Mouse (Mus musculus): ENCODE measurements around the gene Cry2. TPM values are rescaled to one million over a fixed set of nuclear protein-coding genes. Genes with fewer than 3 reads are reported as not detected.
A peak's percentile ranks its signal among the peaks of the same experiment; 100 is the strongest.

Gene Cry2
- polyA plus RNA-seq, 1 experiment from 2014 or later, result 29.8 TPM

DNA sequence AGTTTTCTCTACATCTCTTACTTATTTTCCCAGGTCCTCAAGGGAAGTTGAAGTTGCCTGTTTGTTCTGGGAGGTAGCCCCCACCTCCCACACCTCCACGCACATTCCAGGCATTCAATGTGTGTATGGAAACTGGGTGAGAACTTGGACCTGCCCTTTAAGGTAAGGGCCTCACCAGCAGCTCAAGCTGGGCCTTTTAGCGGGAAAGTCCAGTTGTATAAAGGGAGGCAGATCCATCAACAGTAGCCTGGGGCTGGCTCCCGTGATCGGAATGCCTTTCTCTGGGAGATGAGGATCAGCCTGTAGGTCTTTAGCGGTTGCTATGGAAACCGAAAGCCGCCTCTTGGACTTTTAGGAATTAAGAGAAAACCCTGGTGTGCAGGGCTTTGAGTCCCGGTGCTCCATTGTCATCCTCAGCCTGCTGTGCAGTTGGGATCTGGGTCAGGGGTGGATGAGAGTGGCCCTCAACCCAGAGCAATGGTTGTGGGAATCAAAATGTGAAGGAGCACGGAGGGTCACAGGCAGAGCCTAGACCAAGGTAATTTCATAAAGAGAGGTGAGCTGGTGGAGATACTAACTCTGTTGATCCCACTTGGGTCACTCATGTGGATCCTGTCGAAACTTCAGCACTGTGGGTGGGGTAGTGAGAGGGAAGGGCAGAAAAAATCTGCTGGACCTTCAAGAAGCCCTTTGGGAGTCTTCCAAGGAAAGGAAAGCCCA lies 61.7 kb downstream of the Cry2 start:
- H3K4me2 ChIP-seq (ENCODE audit: low read depth, low read length), result peak overlapping the region; percentile 56
- H3K4me1 ChIP-seq (replicated peaks; ENCODE audit: control insufficient read depth, insufficient read depth, low read length), result peaks cover 27% of the 10 kb centered on the region
- WGBS, result 27% methylated on average over 10 of the region's 10 CpGs
- H3K4me3 ChIP-seq (ENCODE audit: low read length), result peak overlapping the region; percentile 45; the same call in 1 of the 2 replicates
- peak overlapping the region; percentile 97 for H3K27ac ChIP-seq (ENCODE audit: low read length)
- peaks cover 23% of the 10 kb centered on the region for H3K27me3 ChIP-seq (ENCODE audit: control insufficient read depth, insufficient read depth, low read depth, low read length)
- no peaks in the 10 kb centered on the region for H3K9me3 ChIP-seq (ENCODE audit: control insufficient read depth, low read length)
- H3K9ac ChIP-seq (ENCODE audit: low read length), result peak overlapping the region; percentile 41; the same call in 1 of the 2 replicates
- ATAC-seq (ENCODE audit: low read depth), result 0 out of 2 replicates have a peak, but pooled peaks have one; percentile 2
- no peaks in the 10 kb centered on the region for H3K36me3 ChIP-seq (ENCODE audit: control insufficient read depth, insufficient read depth, low read length)

DNA sequence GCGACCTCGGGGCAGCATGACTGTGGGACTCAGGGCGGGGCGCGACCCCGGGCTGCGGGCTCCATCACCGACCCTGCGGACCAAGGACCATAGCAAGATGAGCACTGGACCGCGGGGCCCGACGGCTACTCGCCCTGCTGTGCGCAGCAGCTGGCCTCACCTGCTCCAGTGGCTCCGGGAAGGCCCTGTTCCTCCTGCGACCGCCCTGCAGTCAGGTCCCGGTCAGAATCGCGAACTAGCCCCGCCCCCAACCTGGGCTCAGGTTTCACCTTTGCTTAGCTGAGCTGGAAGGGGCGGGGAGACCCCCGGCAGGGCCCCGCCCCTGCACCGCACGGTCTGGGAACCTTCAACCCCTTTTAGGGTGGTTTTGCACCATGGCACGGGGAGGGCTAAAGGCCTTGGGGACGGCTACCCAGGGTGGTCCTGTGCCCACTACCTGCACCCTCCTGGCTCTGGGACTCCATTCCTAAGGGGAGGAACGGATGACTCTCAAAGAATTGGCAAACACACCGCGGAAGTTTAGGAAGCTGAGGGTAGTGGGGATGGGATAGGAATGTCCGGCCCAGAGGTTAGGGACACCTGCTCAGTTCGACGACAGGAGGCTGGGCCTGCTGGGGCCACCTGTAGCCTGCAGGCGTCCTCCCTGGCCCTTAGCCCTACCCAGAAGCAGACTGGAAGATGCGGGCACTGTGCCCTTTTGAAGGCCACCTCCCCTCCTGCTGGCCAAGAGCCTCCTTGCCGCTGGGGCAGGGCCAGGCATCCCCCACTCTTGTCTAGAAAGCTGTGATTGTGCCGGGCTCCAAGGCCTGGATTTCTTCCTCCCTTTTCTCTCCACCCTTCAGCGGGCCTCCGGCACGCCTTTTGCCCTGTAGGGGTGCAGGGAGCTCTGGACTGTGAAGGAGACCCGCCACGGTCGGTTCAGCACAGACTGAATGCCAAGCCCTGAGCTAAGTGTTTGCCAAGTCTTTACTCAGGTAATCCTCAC lies 62.7 kb downstream of the Cry2 start:
- ATAC-seq (ENCODE audit: low read depth), result peak; percentile 36
- Histone ChIP-seq H3K27ac (ENCODE audit: low read length) (peak overlapping the region; percentile 97), H3K9me3 (ENCODE audit: control insufficient read depth, low read length) (no peaks in the 10 kb centered on the region), H3K4me2 (ENCODE audit: low read depth, low read length) (peak overlapping the region; percentile 56), H3K9ac (ENCODE audit: low read length) (peak overlapping the region; percentile 60), H3K4me1 (replicated peaks; ENCODE audit: control insufficient read depth, insufficient read depth, low read length) (peaks cover 26% of the 10 kb centered on the region), H3K36me3 (ENCODE audit: control insufficient read depth, insufficient read depth, low read length) (no peaks in the 10 kb centered on the region), H3K27me3 (ENCODE audit: control insufficient read depth, insufficient read depth, low read depth, low read length) (peaks cover 23% of the 10 kb centered on the region), H3K4me3 (ENCODE audit: low read length) (peak overlapping the region; percentile 45)
- 3% methylated on average over 41 of the region's 45 CpGs for WGBS

DNA sequence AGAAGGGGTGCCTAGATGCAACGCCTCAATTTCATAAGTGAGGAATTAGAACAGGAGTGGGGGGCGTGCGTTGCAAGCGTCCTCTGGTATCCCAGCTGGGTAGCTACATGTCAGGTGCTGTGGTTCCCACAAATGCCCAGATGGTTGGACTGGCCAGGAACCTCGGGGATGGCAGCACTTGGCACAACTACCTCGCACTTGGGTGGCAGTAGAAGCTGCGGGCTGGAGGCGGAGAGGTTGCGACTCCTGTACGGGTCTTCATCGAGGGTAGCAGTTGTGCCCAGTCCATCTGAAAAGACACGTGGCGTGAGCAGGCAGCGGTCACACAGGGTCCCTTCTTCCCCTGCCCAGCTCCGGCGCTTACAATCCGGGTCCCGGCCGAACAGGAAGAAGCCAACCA lies 63.5 kb downstream of the Cry2 start:
- Histone ChIP-seq H3K4me1 (replicated peaks; ENCODE audit: control insufficient read depth, insufficient read depth, low read length) (peaks cover 21% of the 10 kb centered on the region), H3K27me3 (ENCODE audit: control insufficient read depth, insufficient read depth, low read depth, low read length) (peaks cover 23% of the 10 kb centered on the region), H3K4me2 (ENCODE audit: low read depth, low read length) (peak overlapping the region; percentile 56), H3K9me3 (ENCODE audit: control insufficient read depth, low read length) (no peaks in the 10 kb centered on the region), H3K4me3 (ENCODE audit: low read length) (peak overlapping the region; percentile 45), H3K36me3 (ENCODE audit: control insufficient read depth, insufficient read depth, low read length) (no peaks in the 10 kb centered on the region), H3K27ac (ENCODE audit: low read length) (peak overlapping the region; percentile 61; the same call in 1 of the 2 replicates), H3K9ac (ENCODE audit: low read length) (peak overlapping the region; percentile 60)
- ATAC-seq (ENCODE audit: low read depth), result no peak
- WGBS, result 8% methylated on average over 19 of the region's 19 CpGs

DNA sequence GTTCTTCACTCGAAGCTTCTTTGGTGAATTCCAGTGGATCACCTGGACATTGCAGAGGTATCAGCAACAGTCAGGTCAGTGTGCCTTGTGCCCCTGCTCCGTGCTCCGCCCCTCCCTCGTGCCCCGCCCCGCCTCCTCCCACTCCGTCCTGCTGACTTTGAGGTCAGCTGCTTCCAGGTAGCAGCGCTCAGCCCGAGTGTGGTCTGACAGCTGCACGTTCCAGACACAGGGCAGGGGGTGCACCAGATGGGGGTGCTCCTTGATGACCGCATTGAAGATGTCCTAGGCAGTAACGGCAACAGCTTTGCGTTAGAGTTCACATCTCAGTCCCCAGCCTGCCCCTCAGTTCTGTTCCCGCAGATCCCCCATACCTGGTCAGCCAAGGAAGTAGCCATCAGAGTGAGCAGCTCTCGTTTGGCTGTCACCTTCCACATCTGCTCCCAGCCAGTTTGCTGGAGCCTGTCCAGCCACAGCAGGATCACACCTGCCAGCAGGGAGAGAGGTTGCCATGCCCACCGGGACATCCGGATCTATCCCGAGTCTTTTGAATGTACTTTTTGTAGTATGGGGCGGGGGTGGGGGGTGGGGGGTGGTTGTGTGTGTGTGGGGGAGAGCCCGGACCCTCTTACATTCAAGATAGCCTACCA lies 66.3 kb downstream of the Cry2 start:
- Histone ChIP-seq H3K27me3 (ENCODE audit: control insufficient read depth, insufficient read depth, low read depth, low read length) (peaks cover 23% of the 10 kb centered on the region), H3K9ac (ENCODE audit: low read length) (no peak overlapping the region), H3K27ac (ENCODE audit: low read length) (no peak overlapping the region), H3K9me3 (ENCODE audit: control insufficient read depth, low read length) (no peaks in the 10 kb centered on the region), H3K36me3 (ENCODE audit: control insufficient read depth, insufficient read depth, low read length) (peaks cover 3% of the 10 kb centered on the region), H3K4me1 (replicated peaks; ENCODE audit: control insufficient read depth, insufficient read depth, low read length) (peaks cover 11% of the 10 kb centered on the region), H3K4me3 (ENCODE audit: low read length) (no peak overlapping the region), H3K4me2 (ENCODE audit: low read depth, low read length) (no peak overlapping the region)
- ATAC-seq (ENCODE audit: low read depth), result no peak
- WGBS, result 23% methylated on average over 20 of the region's 20 CpGs

DNA sequence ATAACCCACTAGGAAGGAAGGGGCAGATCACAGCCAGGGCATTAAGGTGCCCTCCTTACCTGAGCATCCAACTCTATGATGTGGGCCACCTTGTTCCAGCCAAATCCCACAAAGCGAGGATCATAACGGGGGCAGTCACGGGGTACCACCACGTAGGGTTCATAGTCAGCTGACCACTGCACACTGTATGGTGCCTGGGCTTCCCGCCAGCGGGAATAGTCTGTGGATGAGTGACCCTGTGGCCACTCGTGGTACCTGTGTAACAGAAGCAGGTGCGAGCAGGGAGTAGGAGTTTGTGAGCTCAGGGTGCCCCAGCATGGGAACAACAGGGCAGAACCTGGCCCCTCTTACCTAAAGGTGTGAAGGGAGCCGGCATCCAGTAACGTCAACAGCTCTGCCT lies 68.3 kb downstream of the Cry2 start:
- H3K36me3 ChIP-seq (ENCODE audit: control insufficient read depth, insufficient read depth, low read length), result peaks cover 3% of the 10 kb centered on the region
- peaks cover 7% of the 10 kb centered on the region; the same call in 1 of the 2 replicates for H3K4me1 ChIP-seq (replicated peaks; ENCODE audit: control insufficient read depth, insufficient read depth, low read length)
- ATAC-seq (ENCODE audit: low read depth), result no peak
- no peak overlapping the region for H3K9ac ChIP-seq (ENCODE audit: low read length)
- WGBS, result 88% methylated on average over 10 of the region's 10 CpGs
- H3K4me3 ChIP-seq (ENCODE audit: low read length), result no peak overlapping the region
- H3K27ac ChIP-seq (ENCODE audit: low read length), result no peak overlapping the region
- H3K27me3 ChIP-seq (ENCODE audit: control insufficient read depth, insufficient read depth, low read depth, low read length), result peaks cover 12% of the 10 kb centered on the region
- no peaks in the 10 kb centered on the region for H3K9me3 ChIP-seq (ENCODE audit: control insufficient read depth, low read length)
- H3K4me2 ChIP-seq (ENCODE audit: low read depth, low read length), result no peak overlapping the region

DNA sequence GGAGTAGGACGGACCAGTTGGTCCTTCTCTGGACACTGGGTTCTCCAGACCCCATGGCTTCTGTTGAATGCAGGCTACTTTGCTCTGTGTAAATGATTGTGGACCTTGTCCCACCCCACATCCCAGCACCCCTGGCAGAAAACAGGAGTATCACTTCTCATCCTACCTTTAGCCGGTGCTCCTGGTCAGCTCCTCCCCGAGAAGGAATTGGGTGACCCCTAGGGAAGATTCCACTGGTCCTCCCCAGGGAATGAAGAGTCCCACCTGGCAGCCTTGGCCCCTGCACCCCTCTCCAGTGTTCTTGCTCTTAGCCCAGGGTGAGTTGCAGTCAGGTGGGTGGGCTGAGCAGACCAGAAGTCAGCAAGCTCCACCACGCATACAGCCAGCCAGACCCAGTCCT lies 69.8 kb downstream of the Cry2 start:
- no peak overlapping the region for H3K4me3 ChIP-seq (ENCODE audit: low read length)
- 83% methylated on average over 4 of the region's 4 CpGs for WGBS
- no peak for ATAC-seq (ENCODE audit: low read depth)
- no peak overlapping the region for H3K27ac ChIP-seq (ENCODE audit: low read length)
- peaks cover 10% of the 10 kb centered on the region for H3K36me3 ChIP-seq (ENCODE audit: control insufficient read depth, insufficient read depth, low read length)
- H3K4me1 ChIP-seq (replicated peaks; ENCODE audit: control insufficient read depth, insufficient read depth, low read length), result 0 out of 2 replicates have a peak, but pooled peaks cover under 1% of the 10 kb centered on the region
- H3K9ac ChIP-seq (ENCODE audit: low read length), result no peak overlapping the region
- no peak overlapping the region for H3K4me2 ChIP-seq (ENCODE audit: low read depth, low read length)
- H3K9me3 ChIP-seq (ENCODE audit: control insufficient read depth, low read length), result no peaks in the 10 kb centered on the region
- H3K27me3 ChIP-seq (ENCODE audit: control insufficient read depth, insufficient read depth, low read depth, low read length), result peaks cover under 1% of the 10 kb centered on the region; the same call in 1 of the 2 replicates

DNA sequence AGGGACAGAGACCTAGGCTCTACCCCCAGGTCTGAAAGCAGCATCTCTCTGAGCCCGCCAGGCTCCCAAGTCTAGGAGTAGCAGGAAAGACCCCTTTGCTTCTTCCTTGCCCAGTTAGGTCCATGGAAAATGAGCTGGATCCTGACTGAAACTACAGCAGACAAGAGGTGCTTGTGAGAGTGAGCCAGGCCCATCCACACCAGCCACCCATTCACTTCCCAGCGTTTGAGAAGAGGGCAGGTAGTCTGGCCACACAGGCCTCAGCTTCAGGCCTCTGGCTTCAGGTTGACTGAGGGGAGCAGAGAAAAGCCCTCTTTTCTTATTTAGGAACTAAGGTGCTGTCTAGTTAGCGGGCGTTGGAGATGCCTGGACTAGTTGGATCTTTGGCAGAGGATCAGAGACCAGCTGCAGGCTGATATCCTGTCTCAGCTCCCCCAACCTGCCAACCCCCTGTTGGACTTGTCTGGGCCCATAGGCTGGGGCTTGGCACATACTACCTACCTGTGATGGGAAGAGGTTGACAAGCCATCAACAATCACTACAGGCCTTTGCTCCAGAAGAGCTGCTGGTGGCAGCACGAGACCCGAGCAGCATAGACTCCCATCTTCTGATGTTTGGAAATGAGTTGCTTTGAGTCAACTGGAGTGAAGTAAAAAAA lies 71.1 kb downstream of the Cry2 start:
- H3K9me3 ChIP-seq (ENCODE audit: control insufficient read depth, low read length), result no peaks in the 10 kb centered on the region
- WGBS, result 88% methylated on average over 6 of the region's 6 CpGs
- H3K27me3 ChIP-seq (ENCODE audit: control insufficient read depth, insufficient read depth, low read depth, low read length), result no peaks in the 10 kb centered on the region
- no peak overlapping the region for H3K27ac ChIP-seq (ENCODE audit: low read length)
- no peak overlapping the region for H3K4me3 ChIP-seq (ENCODE audit: low read length)
- peaks cover 21% of the 10 kb centered on the region for H3K36me3 ChIP-seq (ENCODE audit: control insufficient read depth, insufficient read depth, low read length)
- ATAC-seq (ENCODE audit: low read depth), result no peak
- H3K4me2 ChIP-seq (ENCODE audit: low read depth, low read length), result no peak overlapping the region
- H3K9ac ChIP-seq (ENCODE audit: low read length), result no peak overlapping the region
- no peaks in the 10 kb centered on the region for H3K4me1 ChIP-seq (replicated peaks; ENCODE audit: control insufficient read depth, insufficient read depth, low read length)

DNA sequence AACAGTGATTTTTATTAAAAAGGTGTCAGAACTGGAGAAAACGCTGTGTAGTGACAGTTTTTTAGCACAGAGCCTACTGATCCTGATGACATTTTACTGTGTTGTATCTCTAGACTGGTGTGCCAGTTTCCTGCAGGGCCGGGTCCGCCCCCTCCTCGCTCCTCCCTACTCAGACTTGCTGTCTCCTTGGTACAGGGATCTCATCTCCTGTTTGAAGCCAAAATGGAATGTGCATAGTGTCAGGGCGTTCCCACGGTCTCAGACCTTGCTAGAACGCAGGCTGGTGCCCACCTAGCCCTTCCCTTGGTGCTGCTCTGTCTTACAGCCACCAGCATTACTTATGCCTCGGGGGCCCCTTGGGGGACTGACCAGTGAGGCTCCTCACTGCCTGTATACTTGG lies 72.0 kb downstream of the Cry2 start:
- Histone ChIP-seq H3K9me3 (ENCODE audit: control insufficient read depth, low read length) (no peaks in the 10 kb centered on the region), H3K9ac (ENCODE audit: low read length) (no peak overlapping the region), H3K27me3 (ENCODE audit: control insufficient read depth, insufficient read depth, low read depth, low read length) (no peaks in the 10 kb centered on the region), H3K36me3 (ENCODE audit: control insufficient read depth, insufficient read depth, low read length) (peaks cover 28% of the 10 kb centered on the region), H3K4me3 (ENCODE audit: low read length) (no peak overlapping the region), H3K27ac (ENCODE audit: low read length) (no peak overlapping the region), H3K4me1 (replicated peaks; ENCODE audit: control insufficient read depth, insufficient read depth, low read length) (no peaks in the 10 kb centered on the region), H3K4me2 (ENCODE audit: low read depth, low read length) (no peak overlapping the region)
- ATAC-seq (ENCODE audit: low read depth), result no peak
- 85% methylated on average over 8 of the region's 8 CpGs for WGBS

All from lung, embryonic 16.5 days (tissue).